Mouse (Mus musculus) kidney, adult 2 months (tissue): ENCODE measurements at regions not wholly inside any gene's neighbourhood (a gene's known extent, or its start where the extent isn't known, plus 50 kb on each side); places are given as distances from the start of the nearest gene placed in this dataset.

Experiments
- CTCF ChIP-seq: fragments of 200-500 bp; conservative IDR thresholded peaks from 2 replicates; pipeline ENCODE4 v1.5.1; 2011; ENCODE audit warnings: low read depth, mild to moderate bottlenecking, control low read depth, low read length, moderate library complexity, mixed read lengths; ENCODE audit not compliant: insufficient read depth, insufficient read length
- POLR2A ChIP-seq: fragments of 200-500 bp; IDR thresholded peaks from one replicate; pipeline ENCODE4 v1.6.1; 2011; ENCODE audit warnings: low read depth, low read length, control low read depth

GRCm38 (mm10) chr6:141059250-141059916 lies 189.7 kb upstream of the Pde3a start:
- TF ChIP-seq POLR2A (no peak), CTCF (no peak)
